Mouse (Mus musculus) ES-E14 (cell line): ENCODE data around the gene Atg5.

Experiments used
- HCFC1 ChIP-seq: IDR thresholded peaks from 2 replicates; pipeline ENCODE4 v1.6.1; 2012; ENCODE audit warnings: low read length, inconsistent platforms, borderline replicate concordance; ENCODE audit not compliant: insufficient read depth
- ZC3H11A ChIP-seq: IDR thresholded peaks from 2 replicates; pipeline ENCODE4 v1.6.1; 2012; ENCODE audit warnings: low read depth, mild to moderate bottlenecking, inconsistent platforms, low read length, borderline replicate concordance
- ZNF384 ChIP-seq: IDR thresholded peaks from 2 replicates; pipeline ENCODE4 v1.6.1; 2012; ENCODE audit warnings: low read depth, low read length, inconsistent platforms

- TF ChIP-seq ZC3H11A (no peak), HCFC1 (no peak), ZNF384 (no peak)
Measured at GRCm38 (mm10) chr10:44392855-44393254, 124.7 kb downstream of the Atg5 start.
